Mouse (Mus musculus): Measurements from ENCODE around the gene Cd247.

Cd247 gene

DNA sequence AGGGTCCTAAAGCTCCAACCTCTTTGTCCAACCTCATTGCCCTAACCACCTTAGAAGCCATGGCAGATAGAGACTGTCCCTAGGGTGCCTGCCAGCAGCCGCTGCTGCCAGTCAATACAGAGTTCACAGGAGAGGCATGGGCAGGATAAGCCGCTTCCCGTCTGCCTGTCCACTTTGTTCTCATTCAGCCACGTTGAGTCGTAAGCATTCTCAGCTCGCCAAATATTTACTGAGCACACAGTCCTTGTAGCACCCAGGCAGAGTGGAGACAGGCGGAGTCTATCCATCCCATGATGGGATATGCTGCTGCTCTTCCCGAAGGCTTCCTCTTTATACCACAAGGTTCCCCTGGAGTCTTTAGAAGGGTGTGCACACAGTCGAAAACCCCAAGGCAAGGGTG lies 28.8 kb downstream of the Cd247 start:
- DNase-seq (ENCODE audit: extremely low read depth, insufficient read length, low spot score) = no peak

DNA sequence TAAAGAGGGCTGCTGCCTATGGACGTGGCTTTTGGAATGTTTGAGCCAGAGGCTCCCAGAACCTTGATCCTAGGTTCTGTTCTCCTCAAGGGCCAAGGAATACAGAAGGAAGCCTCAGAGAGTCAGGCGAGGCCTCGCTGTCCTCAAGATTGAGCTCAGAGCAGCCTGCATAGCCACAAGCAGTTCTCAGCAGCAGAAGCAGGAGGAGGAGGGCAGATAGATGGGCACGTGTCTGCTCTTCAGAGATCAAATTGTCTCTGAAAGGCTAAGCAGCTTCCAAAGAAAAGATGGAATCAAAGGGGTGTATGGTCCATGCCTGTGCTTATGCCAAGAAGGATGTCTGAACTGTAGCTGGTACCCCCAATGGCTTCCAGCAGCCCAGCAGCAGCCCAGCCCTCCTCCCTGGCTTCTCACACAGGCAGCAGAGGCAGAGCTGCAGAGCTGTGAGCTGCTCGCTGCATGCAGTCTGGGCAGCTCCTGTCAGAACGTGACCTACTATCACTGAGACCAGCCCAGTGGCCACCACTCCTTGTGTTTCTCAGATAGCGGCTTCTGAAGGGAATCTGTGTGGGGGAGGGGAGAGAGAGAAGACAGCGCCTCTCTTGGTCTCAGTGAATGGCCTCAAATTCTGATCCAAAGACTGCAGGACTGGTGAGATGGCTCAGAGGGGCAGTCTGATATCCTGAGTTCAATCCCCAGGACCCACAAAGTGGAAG lies 29.8 kb downstream of the Cd247 start:
- DNase-seq (ENCODE audit: extremely low read depth, insufficient read length, low spot score) = no peak

GRCm38 (mm10) chr1:165819147-165819546 lies 30.7 kb downstream of the Cd247 start:
- no peak for DNase-seq (ENCODE audit: extremely low read depth, insufficient read length, low spot score)

- DNase-seq (ENCODE audit: extremely low read depth, insufficient read length, low spot score) = no peak
Observed at GRCm38 (mm10) chr1:165822031-165822430, 33.5 kb downstream of the Cd247 start.

DNA sequence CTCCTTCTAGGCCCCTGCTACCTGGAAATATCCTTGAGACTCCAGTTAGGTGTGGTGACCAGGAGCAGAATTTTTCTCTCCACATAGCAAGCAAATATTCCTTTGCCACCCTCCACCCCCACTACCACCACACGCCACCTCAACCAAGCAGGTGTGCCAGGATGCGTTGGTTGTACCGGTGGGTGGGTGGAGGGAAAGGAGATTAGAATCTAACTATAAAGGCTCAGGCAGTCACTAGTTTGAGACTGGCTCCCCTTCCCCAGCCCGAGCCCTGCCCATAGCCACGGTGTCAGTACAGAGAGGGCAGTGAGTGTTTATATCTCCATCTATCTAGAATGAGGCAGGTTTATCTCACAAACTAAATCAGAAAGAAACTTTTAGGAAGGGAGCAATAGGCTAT lies 39.7 kb downstream of the Cd247 start:
- DNase-seq (ENCODE audit: extremely low read depth, insufficient read length, low spot score) = no peak

DNA sequence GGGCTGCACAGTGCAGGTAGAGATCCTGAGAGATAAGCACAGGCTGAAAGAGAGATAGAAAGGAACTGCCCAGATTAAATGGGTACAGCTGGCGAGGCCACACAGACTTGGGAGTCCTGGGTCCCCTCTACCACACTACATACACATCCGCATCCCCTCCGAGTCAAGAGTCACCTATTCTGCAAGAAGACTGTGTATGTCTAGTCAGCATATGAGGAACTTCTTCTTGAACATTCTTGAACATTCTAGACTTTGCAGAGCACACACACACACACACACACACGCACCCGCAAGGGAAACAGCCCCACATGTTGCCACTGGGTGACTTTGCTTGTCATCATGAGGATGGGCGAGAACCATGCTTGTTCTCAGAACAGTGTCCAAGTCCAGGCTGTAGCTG lies 40.1 kb downstream of the Cd247 start:
- no peak for DNase-seq (ENCODE audit: extremely low read depth, insufficient read length, low spot score)

DNA sequence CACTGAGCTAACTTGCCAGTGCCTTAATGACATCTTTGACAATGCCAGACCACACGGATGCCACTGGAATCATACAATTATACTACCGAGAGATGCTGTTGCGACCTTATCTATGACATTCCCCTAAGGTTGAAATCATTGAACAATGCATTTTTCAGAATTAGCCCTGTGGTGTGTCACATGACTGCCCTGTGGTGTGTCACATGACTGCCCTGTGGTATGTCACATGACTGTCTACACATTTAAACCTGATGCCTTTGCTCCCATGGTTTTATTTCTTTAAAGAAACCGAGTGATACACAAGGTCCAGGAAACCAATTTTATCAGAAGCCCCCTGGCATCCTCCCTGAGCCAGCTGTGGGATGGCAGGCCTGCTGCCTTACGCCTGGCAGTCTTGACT lies 41.4 kb downstream of the Cd247 start:
- DNase-seq (ENCODE audit: extremely low read depth, insufficient read length, low spot score) = no peak

GRCm38 (mm10) chr1:165833244-165833643 lies 44.8 kb downstream of the Cd247 start:
- DNase-seq (ENCODE audit: extremely low read depth, insufficient read length, low spot score) = no peak

- no peak for DNase-seq (ENCODE audit: extremely low read depth, insufficient read length, low spot score)
Observed at GRCm38 (mm10) chr1:165833910-165834632, 45.6 kb downstream of the Cd247 start.

DNA sequence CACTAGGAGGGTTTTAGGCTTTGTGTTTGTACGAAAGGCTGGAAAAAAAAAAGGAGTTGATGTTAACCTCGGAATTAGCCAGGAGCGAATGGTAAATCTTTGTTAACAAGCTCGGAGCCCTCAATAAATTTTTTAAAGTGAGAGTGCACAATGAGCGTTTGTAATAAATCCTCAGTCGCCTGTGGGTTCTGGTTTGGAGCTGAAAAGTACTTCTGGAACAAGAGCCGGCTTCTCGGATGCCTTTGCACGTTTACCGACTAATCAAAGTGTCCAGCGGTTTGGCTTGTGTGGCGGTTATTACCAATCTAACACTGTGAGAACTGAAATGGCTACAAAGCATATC lies 46.1 kb downstream of the Cd247 start:
- DNase-seq (ENCODE audit: extremely low read depth, insufficient read length, low spot score) = no peak

DNA sequence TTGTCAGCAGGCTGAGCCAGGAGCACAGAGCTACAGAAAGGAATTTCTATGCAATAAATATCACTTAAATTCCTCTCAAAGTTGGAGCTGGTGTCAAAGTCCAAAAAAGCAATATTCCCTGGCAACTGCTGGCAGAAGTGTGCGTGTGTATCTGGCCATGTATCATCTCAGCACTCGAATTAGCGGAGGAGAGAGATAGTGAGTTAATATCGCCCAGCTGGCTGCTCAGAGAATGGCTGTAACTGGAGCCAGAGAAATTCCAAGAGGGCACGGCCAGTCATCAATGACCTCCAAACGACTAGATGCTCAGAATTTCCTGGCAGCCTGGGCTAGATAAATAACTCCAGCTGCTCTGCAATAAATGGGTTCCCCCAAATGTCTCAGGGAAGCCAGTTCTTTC lies 48.0 kb downstream of the Cd247 start:
- no peak for DNase-seq (ENCODE audit: extremely low read depth, insufficient read length, low spot score)

- no peak for DNase-seq (ENCODE audit: extremely low read depth, insufficient read length, low spot score)
Observed at GRCm38 (mm10) chr1:165837546-165837945, 49.1 kb downstream of the Cd247 start.

GRCm38 (mm10) chr1:165839201-165839600 lies 50.7 kb downstream of the Cd247 start:
- no peak for DNase-seq (ENCODE audit: extremely low read depth, insufficient read length, low spot score)

- no peak for DNase-seq (ENCODE audit: extremely low read depth, insufficient read length, low spot score)
Observed at GRCm38 (mm10) chr1:165840548-165841230, 52.2 kb downstream of the Cd247 start.

GRCm38 (mm10) chr1:165842170-165842569 lies 53.7 kb downstream of the Cd247 start:
- DNase-seq (ENCODE audit: extremely low read depth, insufficient read length, low spot score) = no peak

DNA sequence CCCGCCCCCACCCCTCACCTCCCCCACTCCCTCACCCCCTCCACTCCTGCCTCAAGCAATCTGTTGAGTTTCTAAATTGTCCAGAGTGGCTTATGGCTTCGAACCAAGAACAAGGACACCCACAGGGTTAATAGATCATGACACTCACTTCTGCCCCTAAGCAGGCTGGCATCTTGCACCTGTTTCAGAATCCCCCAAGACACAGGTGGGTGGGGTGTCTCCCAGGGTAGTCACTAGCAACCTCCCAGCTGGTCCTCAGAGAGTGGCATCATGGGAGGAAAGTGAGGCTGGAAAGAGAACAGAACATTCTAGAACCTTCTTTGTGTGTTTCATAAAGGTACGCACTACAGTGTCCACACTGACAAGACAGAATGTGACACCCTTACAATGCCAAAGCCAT lies 55.1 kb downstream of the Cd247 start:
- no peak for DNase-seq (ENCODE audit: extremely low read depth, insufficient read length, low spot score)

GRCm38 (mm10) chr1:165844466-165844951 lies 56.0 kb downstream of the Cd247 start:
- no peak for DNase-seq (ENCODE audit: extremely low read depth, insufficient read length, low spot score)

DNA sequence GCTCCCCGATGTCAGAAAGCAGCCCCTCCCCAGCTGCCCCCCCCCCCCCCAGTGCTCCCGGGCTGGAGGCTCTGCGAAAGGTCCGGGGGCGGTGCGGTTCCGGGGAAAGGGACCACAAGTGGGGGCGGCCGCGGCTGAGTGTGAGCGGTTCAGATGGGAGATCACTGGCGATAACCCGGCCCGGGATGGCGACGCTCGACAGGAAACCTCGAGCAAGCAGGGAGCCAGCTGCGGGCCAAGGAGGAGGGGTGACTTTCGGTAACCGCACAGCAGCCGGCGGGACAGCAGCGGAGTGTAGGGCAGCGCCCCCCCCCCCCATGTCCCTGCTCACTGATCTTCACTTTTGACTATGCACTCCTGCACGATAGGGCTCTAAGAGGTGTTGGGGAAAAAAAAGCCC lies 56.5 kb downstream of the Cd247 start:
- no peak for DNase-seq (ENCODE audit: extremely low read depth, insufficient read length, low spot score)

GRCm38 (mm10) chr1:165845366-165845765 lies 56.9 kb downstream of the Cd247 start:
- DNase-seq (ENCODE audit: extremely low read depth, insufficient read length, low spot score) = no peak

- no peak for DNase-seq (ENCODE audit: extremely low read depth, insufficient read length, low spot score)
Observed at GRCm38 (mm10) chr1:165848417-165848816, 59.9 kb downstream of the Cd247 start.

GRCm38 (mm10) chr1:165848881-165849280 lies 60.4 kb downstream of the Cd247 start:
- DNase-seq (ENCODE audit: extremely low read depth, insufficient read length, low spot score) = no peak

All from 3134 (cell line).